Mouse (Mus musculus) bone marrow, adult 2 months (tissue): ENCODE measurements at regions not wholly inside any gene's neighbourhood (a gene's known extent, or its start where the extent isn't known, plus 50 kb on each side); places are given as distances from the start of the nearest gene placed in this dataset.

Experiments used
- CTCF ChIP-seq: fragments of 200-500 bp; IDR thresholded peaks from 2 replicates; pipeline ENCODE4 v1.5.1; 2011; ENCODE audit warnings: low read length, control low read depth; ENCODE audit not compliant: control insufficient read depth, insufficient read depth
- POLR2A ChIP-seq: fragments of 200-500 bp; IDR thresholded peaks from 2 replicates; pipeline ENCODE4 v1.6.1; 2011; ENCODE audit warnings: low read depth, mild to moderate bottlenecking, control low read depth, low read length, borderline replicate concordance; ENCODE audit not compliant: control insufficient read depth

GRCm38 (mm10) chr11:56357690-56358089, 316.9 kb upstream of the Nmur2 start:
- no peak for TF ChIP-seq CTCF
- no peak for TF ChIP-seq POLR2A
